Mouse (Mus musculus): ENCODE results near the gene Mrtfa. TPM values are rescaled to one million over a fixed set of nuclear protein-coding genes. Genes with fewer than 3 reads are reported as not detected.
"Not testable (repeated sequence)": the region's sequence is repeated elsewhere in the genome, so short reads cannot be mapped to it uniquely, and the experiment has no call there.

Mrtfa gene
- total RNA-seq (2021) = 10 to 100 TPM; 78.6 to 79.7 TPM
- long read RNA-seq, experiment 1, full-length matches to known transcripts = 8 of 31 reads
- long read RNA-seq, experiment 1, partial matches to known transcripts = 21 of 31 reads
- long read RNA-seq, experiment 1, other reads (novel, unspliced or antisense) = 2 of 31 reads
- long read RNA-seq, experiment 2, full-length matches to known transcripts = 16 of 36 reads
- long read RNA-seq, experiment 2, partial matches to known transcripts = 15 of 36 reads
- long read RNA-seq, experiment 2, other reads (novel, unspliced or antisense) = 5 of 36 reads

- peak; percentile 99 to 100 for DNase-seq (ENCODE audit: low spot score in 2 of 2)
These were observed at the start of gene Mrtfa for GRCm38 (mm10) chr15:81190630-81191178. Mrtfa (minus strand) TSS chr15:81190757.

- no peak for DNase-seq (ENCODE audit: low spot score in 2 of 2)
These were observed 49.3 kb upstream of the Mrtfa start for GRCm38 (mm10) chr15:81239794-81240343.

DNA sequence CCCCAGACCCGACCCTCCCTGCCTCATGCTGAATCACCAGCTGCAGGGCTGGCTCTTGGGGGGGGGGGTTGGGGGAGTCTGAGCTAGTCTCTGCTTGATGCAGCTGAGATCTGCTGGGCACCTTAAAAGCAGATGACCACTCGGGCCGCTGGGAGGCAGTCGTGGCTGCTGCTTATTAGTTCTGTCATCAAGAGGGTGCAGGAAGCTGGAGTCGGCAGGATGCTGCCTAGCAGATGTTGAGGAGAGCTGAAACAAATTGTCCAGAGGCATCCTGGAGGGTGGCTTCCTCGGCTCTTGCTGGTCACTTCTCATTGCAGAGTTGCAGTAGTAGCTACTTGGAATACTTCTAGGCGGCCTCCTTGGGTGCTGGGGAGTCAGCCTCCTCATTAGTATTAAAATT, 48.7 kb upstream of the Mrtfa start:
- DNase-seq (ENCODE audit: low spot score in 2 of 2) = no peak

DNA sequence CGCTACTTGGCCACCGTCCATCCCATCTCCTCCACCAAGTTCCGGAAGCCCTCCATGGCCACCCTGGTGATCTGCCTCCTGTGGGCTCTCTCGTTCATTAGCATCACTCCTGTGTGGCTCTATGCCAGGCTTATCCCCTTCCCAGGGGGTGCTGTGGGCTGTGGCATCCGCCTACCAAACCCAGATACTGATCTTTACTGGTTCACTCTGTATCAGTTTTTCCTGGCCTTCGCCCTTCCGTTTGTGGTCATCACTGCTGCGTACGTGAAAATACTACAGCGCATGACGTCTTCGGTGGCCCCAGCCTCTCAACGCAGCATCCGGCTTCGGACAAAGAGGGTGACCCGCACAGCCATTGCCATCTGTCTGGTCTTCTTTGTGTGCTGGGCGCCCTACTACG, 46.9 kb upstream of the Mrtfa start:
- DNase-seq (ENCODE audit: low spot score in 2 of 2) = no peak

GRCm38 (mm10) chr15:81236062-81236461, 45.5 kb upstream of the Mrtfa start:
- no peak for DNase-seq (ENCODE audit: low spot score in 2 of 2)

DNA sequence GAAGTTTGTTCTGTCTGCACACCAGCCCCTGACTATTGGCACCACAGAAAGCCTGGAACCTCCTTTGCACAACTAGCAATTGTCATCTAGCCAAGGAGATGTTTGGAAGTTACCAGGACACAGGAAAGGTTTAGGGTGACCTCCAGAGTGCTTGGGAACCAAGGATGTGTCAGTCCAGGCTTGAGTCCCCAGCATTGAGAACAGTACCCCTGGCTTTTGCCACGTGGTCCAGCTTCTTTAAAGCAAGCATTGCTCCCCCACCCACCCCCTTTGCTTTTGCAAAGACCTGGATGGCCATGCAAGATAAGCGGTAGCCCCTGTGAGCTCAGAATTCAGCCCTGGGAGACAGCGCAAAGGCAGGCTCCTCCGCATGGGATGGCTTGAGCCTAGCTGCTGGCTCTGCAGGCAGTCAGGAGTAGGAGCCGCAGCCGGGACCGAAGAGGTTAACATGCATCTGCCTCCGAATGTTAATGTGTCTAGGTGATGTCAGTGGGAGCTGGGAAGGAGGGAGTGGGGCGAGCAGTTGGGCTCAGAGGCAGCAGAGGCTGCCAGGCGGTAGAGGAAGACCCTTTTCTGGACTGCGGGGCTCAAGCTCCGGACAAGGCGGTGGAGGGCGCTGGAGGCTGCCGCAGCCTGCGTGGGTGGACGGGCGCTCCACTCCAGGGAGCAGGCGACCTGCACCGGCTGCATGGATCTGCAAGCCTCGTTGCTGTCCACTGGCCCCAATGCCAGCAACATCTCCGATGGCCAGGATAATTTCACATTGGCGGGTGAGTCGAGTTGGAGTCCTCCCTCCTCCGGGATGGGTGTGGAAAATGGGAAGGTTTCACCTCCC, 44.7 kb upstream of the Mrtfa start, which contains the start of gene Mchr1:
Gene Mchr1 (plus strand): TSS at position 414 of the 835 bp plus-strand sequence.
- peak; percentile 62 to 70 for DNase-seq (ENCODE audit: low spot score in 2 of 2)

GRCm38 (mm10) chr15:81231325-81231724, 40.8 kb upstream of the Mrtfa start:
- DNase-seq (ENCODE audit: low spot score in 2 of 2) = no peak

DNA sequence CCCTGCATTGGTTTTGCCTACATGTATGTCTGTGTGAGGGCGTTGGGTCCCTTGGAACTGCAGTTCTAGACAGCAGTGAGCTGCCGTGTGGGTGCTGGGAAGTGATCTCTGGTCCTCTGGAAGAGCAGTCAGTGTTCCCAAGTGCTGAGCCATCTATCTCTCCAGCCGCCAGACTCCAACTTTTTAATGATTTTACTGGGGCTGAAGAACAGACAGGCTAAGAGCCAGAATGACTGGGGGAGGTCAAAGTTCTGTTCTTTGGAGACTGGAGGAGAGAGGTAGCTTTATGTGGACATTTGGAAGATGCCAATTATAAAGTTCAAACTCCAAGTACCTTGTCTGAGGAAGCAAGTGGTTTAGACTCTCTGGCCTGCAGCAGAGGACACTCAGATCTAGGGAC, 39.2 kb upstream of the Mrtfa start:
- no peak for DNase-seq (ENCODE audit: low spot score in 2 of 2)

- DNase-seq (ENCODE audit: low spot score in 2 of 2) = no peak
These were observed 37.7 kb upstream of the Mrtfa start for GRCm38 (mm10) chr15:81228258-81228657.

DNA sequence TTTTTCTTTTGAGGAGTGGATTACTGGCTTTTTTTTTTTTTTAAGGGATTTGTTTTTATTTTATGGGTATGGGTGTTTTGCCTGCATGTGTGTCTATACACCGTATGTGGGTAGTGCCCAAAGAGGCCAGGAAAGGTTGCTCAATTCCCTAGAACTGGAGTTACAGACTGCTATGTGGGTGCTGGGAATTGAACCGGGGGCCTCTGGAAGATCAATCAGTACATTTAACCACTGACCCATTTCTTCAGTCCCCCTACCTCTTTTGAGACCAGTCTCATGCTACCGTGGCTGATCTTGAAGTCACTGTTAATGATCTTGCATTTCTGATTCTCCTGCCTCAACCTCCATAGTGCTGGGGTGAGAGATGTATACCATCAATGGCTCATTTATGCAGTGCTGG, 36.7 kb upstream of the Mrtfa start:
- DNase-seq (ENCODE audit: low spot score in 2 of 2) = no peak

DNA sequence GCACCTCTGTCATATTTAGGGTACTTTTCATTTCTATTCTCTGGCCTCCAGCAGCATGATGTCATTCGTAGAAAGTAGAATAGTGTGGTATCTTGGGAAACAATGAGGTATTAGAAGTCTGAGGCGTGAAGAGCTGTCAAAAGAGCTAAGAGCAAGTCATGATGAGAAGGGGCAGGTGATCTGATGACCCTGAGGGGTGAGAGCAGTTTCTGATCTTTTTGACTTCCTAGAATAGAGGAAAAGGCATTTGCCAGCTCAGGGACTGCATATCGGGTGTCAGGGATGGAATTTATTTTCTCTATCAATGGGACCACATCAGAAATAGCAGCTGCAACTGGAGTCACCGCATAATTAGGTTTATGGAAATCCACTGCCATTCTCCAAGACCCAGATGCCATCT, 36.2 kb upstream of the Mrtfa start:
- no peak for DNase-seq (ENCODE audit: low spot score in 2 of 2)

GRCm38 (mm10) chr15:81225732-81226131, 35.2 kb upstream of the Mrtfa start:
- DNase-seq (ENCODE audit: low spot score in 2 of 2) = no peak

DNA sequence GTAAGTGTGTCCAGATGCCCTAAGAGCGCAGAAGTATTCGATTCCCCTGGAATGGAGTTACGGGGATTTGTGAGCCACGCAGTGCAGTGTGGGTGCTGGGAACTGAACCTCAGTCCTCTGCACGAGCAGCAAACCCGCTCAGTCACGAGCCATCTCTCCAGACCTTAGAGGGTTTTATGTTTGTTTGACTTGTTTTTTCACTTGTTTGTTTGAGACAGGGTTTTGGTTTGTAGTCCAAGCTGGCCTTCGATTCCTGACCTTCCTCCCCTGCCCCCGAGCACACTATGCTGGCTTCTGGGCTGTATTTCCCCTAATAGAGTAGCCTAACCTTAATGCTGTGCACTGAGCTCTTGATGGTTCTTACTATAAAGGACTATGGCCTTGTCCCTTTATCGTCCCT, 34.5 kb upstream of the Mrtfa start:
- no peak for DNase-seq (ENCODE audit: low spot score in 2 of 2)

DNA sequence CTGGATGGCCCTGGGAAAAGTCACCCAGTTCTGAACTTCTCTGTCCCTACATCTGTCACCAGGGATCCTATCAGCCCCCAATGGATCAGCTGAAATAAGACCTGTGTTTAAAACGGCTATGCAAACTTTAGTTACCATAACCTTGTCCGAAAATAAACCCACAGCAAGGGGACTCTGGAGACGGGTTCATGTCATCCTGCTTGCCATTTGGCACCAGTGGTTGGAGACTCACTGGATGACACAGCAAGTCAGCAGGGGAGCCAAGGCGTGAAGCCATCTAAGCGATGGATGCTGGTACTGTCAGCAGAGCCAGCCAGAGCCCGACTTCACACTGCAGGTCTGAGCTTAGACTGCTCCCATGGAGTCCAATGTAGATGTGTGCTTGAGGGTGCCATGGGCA, 30.9 kb upstream of the Mrtfa start:
- no peak for DNase-seq (ENCODE audit: low spot score in 2 of 2)

DNA sequence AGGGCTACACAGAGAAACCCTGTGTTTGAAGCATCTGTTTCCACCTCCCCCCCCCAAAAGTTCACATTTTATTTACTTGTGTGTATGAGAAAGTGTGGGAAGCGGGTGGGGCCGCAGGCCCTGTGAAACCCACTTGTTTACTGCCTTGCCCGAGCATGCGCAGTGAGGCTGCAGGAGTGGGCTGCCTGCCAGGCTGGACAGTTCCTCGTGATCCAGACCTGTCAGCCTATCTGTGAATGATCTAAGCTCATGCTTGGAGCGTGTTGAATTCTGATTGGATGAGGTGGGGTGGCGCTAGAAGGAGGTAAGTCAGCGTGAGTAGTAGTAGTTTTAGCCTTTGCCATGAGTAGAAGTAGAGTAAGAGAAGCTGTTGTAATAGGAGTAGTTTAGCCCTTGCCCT, 29.5 kb upstream of the Mrtfa start:
- DNase-seq (ENCODE audit: low spot score in 2 of 2) = not testable (repeated sequence)

GRCm38 (mm10) chr15:81219054-81219453, 28.5 kb upstream of the Mrtfa start:
- no peak for DNase-seq (ENCODE audit: low spot score in 2 of 2)

DNA sequence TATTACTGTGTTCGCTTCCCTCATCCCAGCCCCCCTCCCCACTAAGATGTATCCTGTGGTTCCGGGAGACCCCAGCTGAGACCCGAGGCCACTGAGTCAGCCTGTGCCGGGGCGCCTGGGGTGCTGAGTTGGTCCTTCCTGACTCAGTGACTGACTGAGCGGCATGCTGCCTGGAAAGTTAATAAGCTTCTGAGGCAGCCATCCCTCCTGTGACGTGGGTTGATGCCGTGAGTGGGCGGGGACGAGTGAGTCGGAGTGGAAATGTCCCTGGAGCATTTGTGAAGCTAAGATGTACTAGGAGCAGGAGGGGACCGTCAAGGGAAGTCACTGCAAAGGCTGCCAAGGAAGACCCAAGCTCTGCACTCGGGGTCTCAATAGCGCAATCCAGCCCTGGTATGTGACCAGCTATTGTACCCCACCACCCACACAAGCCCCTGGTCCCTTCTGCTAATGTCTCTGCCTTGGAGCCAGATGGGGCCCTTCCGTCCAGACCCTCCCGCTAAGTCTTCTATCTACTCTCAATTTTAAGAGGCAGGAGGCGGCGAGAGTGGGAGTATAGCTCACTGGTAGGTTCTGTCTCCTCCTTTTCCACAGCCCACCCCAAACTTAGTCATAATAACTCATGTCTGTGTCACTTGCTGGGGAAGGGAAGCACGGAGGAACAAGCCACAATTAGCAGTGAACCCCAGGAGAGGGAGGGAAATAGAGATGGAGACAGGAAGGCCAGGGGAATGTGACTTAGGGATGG, 26.5 kb upstream of the Mrtfa start:
- peak; percentile 37 to 67 for DNase-seq (ENCODE audit: low spot score in 2 of 2)

- DNase-seq (ENCODE audit: low spot score in 2 of 2) = no peak
These were observed 22.4 kb upstream of the Mrtfa start for GRCm38 (mm10) chr15:81212976-81213375.

DNA sequence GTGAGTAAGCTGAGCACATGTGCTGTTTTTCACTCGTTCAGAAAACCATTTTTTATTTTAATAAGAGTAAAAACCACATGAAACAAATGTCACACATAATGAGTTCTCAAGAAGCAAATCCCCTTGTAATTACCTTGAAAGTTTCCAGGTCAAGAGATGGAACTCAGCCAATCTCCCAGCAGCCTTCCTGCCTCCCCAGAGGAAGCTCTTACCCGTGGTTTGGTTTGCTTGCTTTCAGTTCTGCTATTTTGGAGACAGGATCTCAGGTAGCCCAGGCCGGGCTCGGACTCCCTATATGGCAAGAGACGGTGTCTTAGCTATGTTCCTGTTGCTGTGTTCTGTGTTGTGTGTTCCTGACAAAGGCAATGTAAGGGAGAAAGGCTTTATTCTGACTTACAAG, 19.9 kb upstream of the Mrtfa start:
- no peak for DNase-seq (ENCODE audit: low spot score in 2 of 2)

DNA sequence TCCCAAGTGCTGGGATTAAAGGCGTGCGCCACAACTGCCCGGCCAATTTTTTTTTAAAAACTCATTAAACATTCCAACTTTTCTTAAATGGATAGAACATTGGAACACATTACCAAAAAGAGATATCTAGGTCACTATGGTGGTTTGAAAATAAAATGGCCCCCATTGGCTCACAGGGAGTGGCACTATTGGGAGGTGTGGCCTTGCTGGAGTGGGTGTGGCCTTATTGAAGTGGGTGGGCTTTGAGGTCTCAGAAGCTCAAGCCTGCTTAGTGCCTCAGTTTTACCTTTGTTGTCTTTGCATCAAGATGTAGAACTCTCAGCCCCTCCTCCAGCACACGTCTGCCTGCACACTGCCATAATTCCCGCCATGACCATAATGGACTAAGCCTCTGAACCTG, 11.9 kb upstream of the Mrtfa start:
- no peak for DNase-seq (ENCODE audit: low spot score in 2 of 2)

GRCm38 (mm10) chr15:81199372-81199959, 8.9 kb upstream of the Mrtfa start:
- DNase-seq (ENCODE audit: low spot score in 2 of 2) = peak; percentile 42 to 72

Data from layer of hippocampus, postnatal 14 days (tissue).